Mouse (Mus musculus) hindbrain, embryonic 11.5 days (tissue): ENCODE measurements around the gene Heatr4. TPM values are rescaled to one million over a fixed set of nuclear protein-coding genes. Genes with fewer than 3 reads are reported as not detected.
A peak's percentile ranks its signal among the peaks of the same experiment; 100 is the strongest.

Experiments
- ATAC-seq: fragments of 200-750 bp; cut with Nextera tagmentation; 2 replicates; pipeline ENCODE4 v1.8.0; 2017; ENCODE audit warnings: mild to moderate bottlenecking, moderate TSS enrichment, moderate library complexity; ENCODE audit not compliant: low FRiP score
- DNase-seq: peaks from one replicate; pipeline ENCODE4 v3.0.0-alpha.2; 2015; ENCODE audit warnings: low spot score
- H3K27ac ChIP-seq: fragments of 300-500 bp; sonication (generic); 2 replicates; pipeline ENCODE4 v1.5.1; 2014; ENCODE audit warnings: mild to moderate bottlenecking, low read depth, low read length
- H3K27me3 ChIP-seq: fragments of 300-500 bp; sonication (generic); 2 replicates; pipeline ENCODE4 v1.6.1; 2014; ENCODE audit warnings: mild to moderate bottlenecking, low read length, moderate library complexity, mixed read lengths; ENCODE audit not compliant: control insufficient read depth, insufficient read depth
- H3K36me3 ChIP-seq: fragments of 300-500 bp; sonication (generic); 2 replicates; pipeline ENCODE4 v1.6.1; 2014; ENCODE audit warnings: mild to moderate bottlenecking, low read length, moderate library complexity, mixed read lengths; ENCODE audit not compliant: control insufficient read depth, insufficient read depth
- H3K4me1 ChIP-seq: fragments of 300-500 bp; sonication (generic); replicated peaks from 2 replicates; pipeline ENCODE4 v1.6.1; 2014; ENCODE audit warnings: low read length, mixed read lengths; ENCODE audit not compliant: control insufficient read depth, insufficient read depth
- H3K4me2 ChIP-seq: fragments of 300-500 bp; sonication (generic); replicated peaks from 2 replicates; pipeline ENCODE4 v1.6.1; 2014; ENCODE audit warnings: mild to moderate bottlenecking, low read depth, low read length
- H3K4me3 ChIP-seq: fragments of 300-500 bp; sonication (generic); 2 replicates; pipeline ENCODE4 v1.5.1; 2014; ENCODE audit warnings: low read depth, low read length
- H3K9ac ChIP-seq: fragments of 300-500 bp; sonication (generic); 2 replicates; pipeline ENCODE4 v1.6.1; 2014; ENCODE audit warnings: low read depth, low read length
- H3K9me3 ChIP-seq: fragments of 300-500 bp; sonication (generic); 2 replicates; pipeline ENCODE4 v1.6.1; 2016; ENCODE audit warnings: low read length; ENCODE audit not compliant: control insufficient read depth
- WGBS: fragments of 180-500 bp; shearing (Covaris S2); extraction: QIAGEN DNeasy Blood & Tissue Kit; methylation state at CpG from one replicate; pipeline ENCODE4 v1.1.7; 2014; 5-methylcytosine and 5-hydroxymethylcytosine counted together
- polyA plus RNA-seq: library from polyadenylated mRNA; unstranded; fragments of >200 nt; fragmentation: Nextera tagmentation; extraction: Ambion mirVana; gene quantifications from 2 replicates; pipeline ENCODE4 v1.2.1, GENCODE M21; 2014

Gene Heatr4
- polyA plus RNA-seq, 1 experiment from 2014 or later: 0.08 TPM

GRCm38 (mm10) chr12:83987583-83988441 lies 3.2 kb upstream of the Heatr4 start, which contains the start of gene Acot2:
Gene Acot2 (plus strand): TSS chr12:83987861.
- peak; percentile 81 for DNase-seq
- Histone ChIP-seq H3K4me2 (peak within 1 kb of the TSS; percentile 64), H3K4me3 (peak within 1 kb of the TSS; percentile 43), H3K27ac (peak within 1 kb of the TSS; percentile 65), H3K36me3 (no peaks in the 10 kb centered on the region), H3K4me1 (no peaks in the 10 kb centered on the region), H3K27me3 (no peaks in the 10 kb centered on the region), H3K9me3 (no peaks in the 10 kb centered on the region), H3K9ac (peak within 1 kb of the TSS; percentile 65)
- peak; percentile 89 for ATAC-seq
- under 1% methylated on average over 66 of the region's 80 CpGs for WGBS

GRCm38 (mm10) chr12:83987242-83987582 lies 2.6 kb upstream of the Heatr4 start:
- H3K4me3 ChIP-seq: peak overlapping the region; percentile 43
- DNase-seq (no peak), ATAC-seq (peak; percentile 16; the same call in 1 of the 2 replicates)
- peak overlapping the region; percentile 64 for H3K4me2 ChIP-seq
- no peak overlapping the region for H3K9ac ChIP-seq
- peak overlapping the region; percentile 65; the same call in 1 of the 2 replicates for H3K27ac ChIP-seq
- WGBS: 42% methylated on average over 8 of the region's 8 CpGs
- no peaks in the 10 kb centered on the region for H3K27me3 ChIP-seq
- H3K9me3 ChIP-seq: no peaks in the 10 kb centered on the region
- H3K36me3 ChIP-seq: no peaks in the 10 kb centered on the region
- no peaks in the 10 kb centered on the region for H3K4me1 ChIP-seq

GRCm38 (mm10) chr12:83981615-83982014 lies 3.0 kb downstream of the Heatr4 start:
- ATAC-seq: no peak
- WGBS: 91% methylated on average over 4 of the region's 4 CpGs
- H3K9me3 ChIP-seq: no peaks in the 10 kb centered on the region

GRCm38 (mm10) chr12:83978862-83979261 lies 5.8 kb downstream of the Heatr4 start:
- Histone ChIP-seq H3K9me3 (no peaks in the 10 kb centered on the region), H3K27ac (no peak overlapping the region), H3K9ac (no peak overlapping the region), H3K4me1 (no peaks in the 10 kb centered on the region), H3K4me2 (no peak overlapping the region), H3K36me3 (no peaks in the 10 kb centered on the region), H3K27me3 (no peaks in the 10 kb centered on the region), H3K4me3 (no peak overlapping the region)
- DNase-seq (no peak), ATAC-seq (no peak)
- 86% methylated on average over 6 of the region's 6 CpGs for WGBS

More at GRCm38 (mm10) chr12:83981615-83982014, 3.0 kb downstream of the Heatr4 start:
- Histone ChIP-seq H3K9ac (no peak overlapping the region), H3K27me3 (no peaks in the 10 kb centered on the region), H3K4me3 (no peak overlapping the region), H3K4me1 (no peaks in the 10 kb centered on the region), H3K27ac (no peak overlapping the region), H3K4me2 (no peak overlapping the region), H3K36me3 (no peaks in the 10 kb centered on the region)
- DNase-seq: no peak

GRCm38 (mm10) chr12:83972117-83972516 lies 12.5 kb downstream of the Heatr4 start:
- Histone ChIP-seq H3K4me3 (no peak overlapping the region), H3K27ac (no peak overlapping the region), H3K4me1 (no peaks in the 10 kb centered on the region), H3K4me2 (no peak overlapping the region), H3K27me3 (no peaks in the 10 kb centered on the region), H3K36me3 (no peaks in the 10 kb centered on the region), H3K9ac (no peak overlapping the region), H3K9me3 (no peaks in the 10 kb centered on the region)
- DNase-seq: peak; percentile 45
- no peak for ATAC-seq
- 68% methylated on average over 2 of the region's 2 CpGs for WGBS

GRCm38 (mm10) chr12:83965235-83965634 lies 19.4 kb downstream of the Heatr4 start:
- Histone ChIP-seq H3K4me1 (no peaks in the 10 kb centered on the region), H3K4me2 (no peak overlapping the region), H3K27ac (no peak overlapping the region), H3K9ac (no peak overlapping the region), H3K4me3 (no peak overlapping the region), H3K9me3 (no peaks in the 10 kb centered on the region), H3K27me3 (no peaks in the 10 kb centered on the region), H3K36me3 (no peaks in the 10 kb centered on the region)
- no peak for ATAC-seq
- WGBS: 90% methylated on average over 7 of the region's 7 CpGs
- DNase-seq: no peak

- H3K27me3 ChIP-seq: no peaks in the 10 kb centered on the region
- DNase-seq: no peak
- no peak overlapping the region for H3K4me3 ChIP-seq
- H3K27ac ChIP-seq: no peak overlapping the region
- ATAC-seq: no peak
- 0 out of 2 replicates have a peak, but pooled peaks cover 3% of the 10 kb centered on the region for H3K4me1 ChIP-seq
- H3K9me3 ChIP-seq: no peaks in the 10 kb centered on the region
- no peak overlapping the region for H3K4me2 ChIP-seq
- no peak overlapping the region for H3K9ac ChIP-seq
- H3K36me3 ChIP-seq: no peaks in the 10 kb centered on the region; the same call in 1 of the 2 replicates
- WGBS: 93% methylated on average over 9 of the region's 9 CpGs
Observed at GRCm38 (mm10) chr12:83958278-83958677, 26.4 kb downstream of the Heatr4 start.

- 65% methylated on average over 32 of the region's 32 CpGs for WGBS
- H3K27ac ChIP-seq: no peak overlapping the region
- H3K27me3 ChIP-seq: no peaks in the 10 kb centered on the region
- H3K4me2 ChIP-seq: peak overlapping the region; percentile 95
- H3K9me3 ChIP-seq: no peaks in the 10 kb centered on the region
- no peak for ATAC-seq
- peaks cover 10% of the 10 kb centered on the region; the same call in 1 of the 2 replicates for H3K4me1 ChIP-seq
- H3K36me3 ChIP-seq: no peaks in the 10 kb centered on the region; the same call in 1 of the 2 replicates
- no peak for DNase-seq
- H3K9ac ChIP-seq: peak overlapping the region; percentile 84
- peak overlapping the region; percentile 90 for H3K4me3 ChIP-seq
Observed at GRCm38 (mm10) chr12:83951711-83952575, 32.7 kb downstream of the Heatr4 start.
